Mouse (Mus musculus): ENCODE results near the gene Limch1. TPM values are rescaled to one million over a fixed set of nuclear protein-coding genes. Genes with fewer than 3 reads are reported as not detected.
A peak's percentile ranks its signal among the peaks of the same experiment; 100 is the strongest.

The Limch1 gene
- polyA plus RNA-seq, 1 experiment from 2014 or later: 25.1 TPM

GRCm38 (mm10) chr5:66988926-66989325 is 243.3 kb downstream of the Limch1 start:
- Histone ChIP-seq H3K9ac (no peak overlapping the region), H3K4me3 (no peak overlapping the region), H3K27ac (replicated peaks) (no peak overlapping the region), H3K4me2 (no peak overlapping the region), H3K4me1 (no peaks in the 10 kb centered on the region), H3K36me3 (0 out of 2 replicates have a peak, but pooled peaks cover 2% of the 10 kb centered on the region), H3K9me3 (no peaks in the 10 kb centered on the region), H3K27me3 (replicated peaks) (peaks cover 92% of the 10 kb centered on the region)
- WGBS: 78% methylated on average over 4 of the region's 4 CpGs
- ATAC-seq (ENCODE audit: extremely low read depth, insufficient number of reproducible peaks, low FRiP score, low TSS enrichment): no peak

DNA sequence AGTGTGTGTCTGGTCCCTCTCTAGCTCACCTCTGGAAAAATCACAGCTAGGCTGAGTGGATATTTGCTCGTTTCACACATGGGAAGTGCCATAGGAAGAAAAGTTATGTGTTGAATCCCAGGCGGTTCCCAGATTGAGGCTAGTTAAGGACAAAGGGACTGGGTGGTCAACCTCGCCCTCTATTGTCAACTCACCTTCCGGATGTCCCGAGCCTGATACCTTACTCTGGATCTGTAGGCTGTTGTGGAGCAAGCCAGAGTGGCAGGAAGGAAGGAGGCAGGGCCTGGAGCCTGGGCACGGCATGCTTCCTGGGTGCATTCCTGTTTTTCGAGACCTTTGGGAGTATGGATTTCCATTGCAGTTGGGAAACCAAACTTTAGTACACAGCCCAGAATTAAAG is 243.9 kb downstream of the Limch1 start:
- Histone ChIP-seq H3K27me3 (replicated peaks) (peaks cover 94% of the 10 kb centered on the region), H3K9me3 (no peaks in the 10 kb centered on the region), H3K9ac (no peak overlapping the region), H3K4me1 (no peaks in the 10 kb centered on the region), H3K36me3 (0 out of 2 replicates have a peak, but pooled peaks cover 2% of the 10 kb centered on the region), H3K4me3 (no peak overlapping the region), H3K27ac (replicated peaks) (no peak overlapping the region), H3K4me2 (no peak overlapping the region)
- no peak for ATAC-seq (ENCODE audit: extremely low read depth, insufficient number of reproducible peaks, low FRiP score, low TSS enrichment)
- 67% methylated on average over 7 of the region's 7 CpGs for WGBS

GRCm38 (mm10) chr5:66992401-66992800 is 246.8 kb downstream of the Limch1 start:
- 76% methylated on average over 7 of the region's 7 CpGs for WGBS
- no peak overlapping the region for H3K9ac ChIP-seq
- H3K9me3 ChIP-seq: no peaks in the 10 kb centered on the region
- H3K36me3 ChIP-seq: no peaks in the 10 kb centered on the region
- peaks cover 90% of the 10 kb centered on the region for H3K27me3 ChIP-seq (replicated peaks)
- no peak overlapping the region for H3K4me3 ChIP-seq
- peaks cover 14% of the 10 kb centered on the region for H3K4me1 ChIP-seq
- H3K27ac ChIP-seq (replicated peaks): no peak overlapping the region
- no peak overlapping the region for H3K4me2 ChIP-seq
- ATAC-seq (ENCODE audit: extremely low read depth, insufficient number of reproducible peaks, low FRiP score, low TSS enrichment): no peak

DNA sequence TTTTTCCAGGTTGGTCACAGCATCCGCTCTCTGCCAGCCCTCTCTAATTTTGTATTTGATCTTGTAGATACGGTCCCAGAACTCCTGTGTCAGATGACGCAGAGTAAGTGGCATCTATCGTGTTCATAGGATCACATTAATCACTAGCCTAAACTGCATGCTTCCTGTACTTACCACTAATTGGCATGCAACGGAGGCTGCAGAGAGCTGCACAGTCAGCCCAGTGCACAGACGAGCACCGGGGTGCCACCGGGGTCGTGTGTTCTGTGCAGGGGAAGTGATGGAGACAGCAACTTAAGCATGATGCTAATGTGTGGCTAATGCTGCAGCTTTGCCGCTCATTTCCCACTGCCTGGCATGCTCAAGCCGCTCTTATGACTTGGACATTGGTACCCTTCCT is 247.4 kb downstream of the Limch1 start:
- Histone ChIP-seq H3K4me1 (peaks cover 19% of the 10 kb centered on the region), H3K36me3 (no peaks in the 10 kb centered on the region), H3K9ac (no peak overlapping the region), H3K9me3 (no peaks in the 10 kb centered on the region), H3K27me3 (replicated peaks) (peaks cover 90% of the 10 kb centered on the region), H3K4me3 (no peak overlapping the region), H3K4me2 (no peak overlapping the region), H3K27ac (replicated peaks) (no peak overlapping the region)
- no peak for ATAC-seq (ENCODE audit: extremely low read depth, insufficient number of reproducible peaks, low FRiP score, low TSS enrichment)
- WGBS: 77% methylated on average over 11 of the region's 11 CpGs

- 10% methylated on average over 3 of the region's 3 CpGs for WGBS
- Histone ChIP-seq H3K4me3 (no peak overlapping the region), H3K4me1 (peaks cover 23% of the 10 kb centered on the region), H3K27me3 (replicated peaks) (peaks cover 84% of the 10 kb centered on the region), H3K4me2 (no peak overlapping the region), H3K9me3 (no peaks in the 10 kb centered on the region), H3K9ac (no peak overlapping the region), H3K36me3 (peaks cover 6% of the 10 kb centered on the region; the same call in 1 of the 2 replicates), H3K27ac (replicated peaks) (no peak overlapping the region)
- no peak for ATAC-seq (ENCODE audit: extremely low read depth, insufficient number of reproducible peaks, low FRiP score, low TSS enrichment)
Observed at GRCm38 (mm10) chr5:66996124-66996523, 250.5 kb downstream of the Limch1 start.

- Histone ChIP-seq H3K27me3 (replicated peaks) (peaks cover 78% of the 10 kb centered on the region), H3K27ac (replicated peaks) (no peak overlapping the region), H3K36me3 (peaks cover 6% of the 10 kb centered on the region; the same call in 1 of the 2 replicates), H3K4me1 (peaks cover 23% of the 10 kb centered on the region), H3K4me2 (peak overlapping the region; percentile 79), H3K4me3 (peak overlapping the region; percentile 50), H3K9me3 (no peaks in the 10 kb centered on the region), H3K9ac (peak overlapping the region; percentile 66)
- 3% methylated on average over 33 of the region's 33 CpGs for WGBS
- ATAC-seq (ENCODE audit: extremely low read depth, insufficient number of reproducible peaks, low FRiP score, low TSS enrichment): no peak; the same call in 1 of the 2 replicates
Observed at GRCm38 (mm10) chr5:66996886-66997599, 251.4 kb downstream of the Limch1 start.

- H3K27ac ChIP-seq (replicated peaks): no peak overlapping the region
- peak overlapping the region; percentile 50 for H3K4me3 ChIP-seq
- H3K9me3 ChIP-seq: no peaks in the 10 kb centered on the region
- no peak for ATAC-seq (ENCODE audit: extremely low read depth, insufficient number of reproducible peaks, low FRiP score, low TSS enrichment)
- H3K36me3 ChIP-seq: peaks cover 8% of the 10 kb centered on the region; the same call in 1 of the 2 replicates
- peaks cover 73% of the 10 kb centered on the region for H3K27me3 ChIP-seq (replicated peaks)
- H3K4me2 ChIP-seq: peak overlapping the region; percentile 79
- peak overlapping the region; percentile 66 for H3K9ac ChIP-seq
- 20% methylated on average over 7 of the region's 7 CpGs for WGBS
- H3K4me1 ChIP-seq: peaks cover 23% of the 10 kb centered on the region
Observed at GRCm38 (mm10) chr5:66997600-66997930, 251.9 kb downstream of the Limch1 start.

GRCm38 (mm10) chr5:66998341-66998740 is 252.7 kb downstream of the Limch1 start:
- WGBS: 59% methylated on average over 6 of the region's 6 CpGs
- Histone ChIP-seq H3K4me1 (peaks cover 23% of the 10 kb centered on the region), H3K36me3 (peaks cover 10% of the 10 kb centered on the region; the same call in 1 of the 2 replicates), H3K9ac (no peak overlapping the region), H3K27me3 (replicated peaks) (peaks cover 66% of the 10 kb centered on the region), H3K4me2 (no peak overlapping the region), H3K4me3 (no peak overlapping the region), H3K27ac (replicated peaks) (no peak overlapping the region), H3K9me3 (no peaks in the 10 kb centered on the region)
- no peak for ATAC-seq (ENCODE audit: extremely low read depth, insufficient number of reproducible peaks, low FRiP score, low TSS enrichment)

DNA sequence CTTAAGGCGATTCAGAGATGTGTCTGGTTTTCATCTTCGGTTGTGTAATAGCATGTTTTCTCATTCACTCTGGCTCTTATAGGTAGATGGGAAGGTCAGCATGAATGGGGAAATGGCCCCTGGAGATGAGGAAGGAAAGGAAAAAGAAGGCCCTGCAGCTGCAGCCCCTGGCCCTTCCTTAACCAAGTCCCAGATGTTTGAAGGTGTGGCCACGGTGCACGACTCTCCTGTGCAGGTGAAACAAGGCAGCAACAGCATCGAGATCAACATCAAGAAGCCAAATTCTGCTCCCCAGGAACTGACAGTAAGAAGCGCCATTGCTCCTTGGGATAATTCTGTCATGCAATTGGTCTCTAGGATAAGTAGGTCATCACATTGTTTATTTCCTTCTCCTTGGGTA is 256.7 kb downstream of the Limch1 start:
- WGBS: 82% methylated on average over 6 of the region's 6 CpGs
- ATAC-seq (ENCODE audit: extremely low read depth, insufficient number of reproducible peaks, low FRiP score, low TSS enrichment): no peak

GRCm38 (mm10) chr5:67004619-67005018 is 259.0 kb downstream of the Limch1 start:
- ATAC-seq (ENCODE audit: extremely low read depth, insufficient number of reproducible peaks, low FRiP score, low TSS enrichment): no peak
- WGBS: 45% methylated on average over 11 of the region's 11 CpGs
- H3K4me2 ChIP-seq: no peak overlapping the region
- H3K27me3 ChIP-seq (replicated peaks): peaks cover 40% of the 10 kb centered on the region
- no peak overlapping the region for H3K9ac ChIP-seq
- peaks cover 9% of the 10 kb centered on the region; the same call in 1 of the 2 replicates for H3K36me3 ChIP-seq
- H3K9me3 ChIP-seq: no peaks in the 10 kb centered on the region
- H3K27ac ChIP-seq (replicated peaks): no peak overlapping the region
- H3K4me3 ChIP-seq: no peak overlapping the region
- H3K4me1 ChIP-seq: no peaks in the 10 kb centered on the region

More for the DNA sequence above, 256.7 kb downstream of the Limch1 start:
- Histone ChIP-seq H3K27me3 (replicated peaks) (peaks cover 41% of the 10 kb centered on the region), H3K36me3 (peaks cover 10% of the 10 kb centered on the region; the same call in 1 of the 2 replicates), H3K4me1 (peaks cover 9% of the 10 kb centered on the region), H3K4me3 (no peak overlapping the region), H3K27ac (replicated peaks) (no peak overlapping the region), H3K9ac (no peak overlapping the region), H3K9me3 (no peaks in the 10 kb centered on the region), H3K4me2 (no peak overlapping the region)

DNA sequence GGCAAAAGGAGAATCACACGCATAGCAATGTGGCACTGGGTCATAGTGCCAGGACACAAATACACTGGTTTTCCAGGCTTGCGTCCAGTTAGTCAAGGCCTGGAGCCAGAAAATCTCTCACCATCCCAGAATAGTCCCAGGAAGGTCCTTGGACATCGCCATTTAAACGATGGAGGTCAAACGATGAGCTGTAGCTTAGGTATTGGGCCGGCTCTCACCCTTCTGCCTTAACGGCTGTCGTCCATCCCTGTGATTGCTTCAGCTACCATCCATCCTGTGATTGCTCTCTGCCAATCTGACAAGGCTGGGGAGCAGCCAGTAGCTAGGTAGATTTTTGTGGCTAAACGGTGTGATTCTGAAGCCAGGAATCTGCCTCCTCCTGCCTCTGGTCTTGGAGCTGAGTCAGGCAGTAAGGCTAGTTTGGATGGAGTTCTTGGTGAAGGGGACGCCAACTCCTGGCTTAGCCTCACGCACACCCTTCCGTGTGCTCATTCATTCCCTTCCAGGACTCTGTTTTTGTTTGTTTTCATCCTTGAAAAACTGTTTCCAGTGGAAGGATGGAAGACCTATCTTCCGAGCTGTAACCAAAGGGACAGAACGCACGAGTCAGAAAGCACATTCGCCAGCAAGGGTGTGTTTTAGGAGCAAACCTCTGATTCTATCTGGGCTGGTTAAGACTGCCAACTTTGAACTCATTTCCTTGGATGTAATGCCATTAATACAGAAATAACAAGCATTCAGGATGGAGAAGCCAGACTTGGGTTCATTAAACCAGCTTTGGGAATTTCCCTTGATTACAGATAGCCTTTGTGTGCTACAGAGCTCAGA is 265.6 kb downstream of the Limch1 start:
- no peaks in the 10 kb centered on the region for H3K4me1 ChIP-seq
- H3K36me3 ChIP-seq: peaks cover 7% of the 10 kb centered on the region; the same call in 1 of the 2 replicates
- H3K9ac ChIP-seq: no peak overlapping the region
- H3K27ac ChIP-seq (replicated peaks): no peak overlapping the region
- H3K4me3 ChIP-seq: no peak overlapping the region
- no peaks in the 10 kb centered on the region for H3K9me3 ChIP-seq
- ATAC-seq (ENCODE audit: extremely low read depth, insufficient number of reproducible peaks, low FRiP score, low TSS enrichment): no peak
- no peak overlapping the region for H3K4me2 ChIP-seq
- H3K27me3 ChIP-seq (replicated peaks): peaks cover 50% of the 10 kb centered on the region
- WGBS: 80% methylated on average over 16 of the region's 16 CpGs

Measured in heart, embryonic 13.5 days (tissue).